Mouse (Mus musculus): ENCODE results near the gene Wtap. TPM values are rescaled to one million over a fixed set of nuclear protein-coding genes. Genes with fewer than 3 reads are reported as not detected.

Wtap gene
- polyA plus RNA-seq, 1 experiment from 2014 or later = 132 TPM

- H3K9me3 ChIP-seq (replicated peaks) = no peaks in the 10 kb centered on the region
- peaks cover 84% of the 10 kb centered on the region for H3K36me3 ChIP-seq
- H3K4me3 ChIP-seq = no peak overlapping the region
- no peak for DNase-seq (ENCODE audit: low spot score)
- no peaks in the 10 kb centered on the region for H3K27me3 ChIP-seq (ENCODE audit: low read depth, poor library complexity, severe bottlenecking)
- WGBS = 98% methylated on average over 1 of the region's 1 CpGs
- no peak overlapping the region for H3K27ac ChIP-seq (replicated peaks)
- peaks cover 10% of the 10 kb centered on the region for H3K4me1 ChIP-seq
These were observed 72.9 kb downstream of the Wtap start for GRCm38 (mm10) chr17:12921073-12921472.

Other genes with a start within 250 kb of the Wtap start
- 16.3 and 18.0 TPM in 2 replicates for gene Igf2r, start 224.5 kb downstream of the Wtap start, polyA plus RNA-seq (2016; fragmentation: Nextera tagmentation; extraction: Ambion mirVana)
- 0.24 and 0.27 TPM in 2 replicates for gene Mas1, start 126.0 kb downstream of the Wtap start, polyA plus RNA-seq (2016; fragmentation: Nextera tagmentation; extraction: Ambion mirVana)
- gene Mrgprh, start 118.1 kb downstream of the Wtap start, polyA plus RNA-seq (2016; fragmentation: Nextera tagmentation; extraction: Ambion mirVana) = not detected in 2 replicates
- gene Pnldc1, start 83.9 kb downstream of the Wtap start, polyA plus RNA-seq (2016; fragmentation: Nextera tagmentation; extraction: Ambion mirVana) = 1.0 and 2.0 TPM in 2 replicates
- gene Tcp1, start 78.5 kb downstream of the Wtap start, polyA plus RNA-seq (2016; fragmentation: Nextera tagmentation; extraction: Ambion mirVana) = 468 and 517 TPM in 2 replicates
- 185 and 193 TPM in 2 replicates for gene Mrpl18, start 77.8 kb downstream of the Wtap start, polyA plus RNA-seq (2016; fragmentation: Nextera tagmentation; extraction: Ambion mirVana)
- 1.5 and 1.6 TPM in 2 replicates for gene Acat3, start 53.6 kb downstream of the Wtap start, polyA plus RNA-seq (2016; fragmentation: Nextera tagmentation; extraction: Ambion mirVana)
- 410 and 455 TPM in 2 replicates for gene Acat2, start 33.4 kb downstream of the Wtap start, polyA plus RNA-seq (2016; fragmentation: Nextera tagmentation; extraction: Ambion mirVana)
- 107 and 110 TPM in 2 replicates for gene Sod2, start 12.7 kb upstream of the Wtap start, polyA plus RNA-seq (2016; fragmentation: Nextera tagmentation; extraction: Ambion mirVana)
- gene Gpr31b, start 58.1 kb upstream of the Wtap start, polyA plus RNA-seq (2016; fragmentation: Nextera tagmentation; extraction: Ambion mirVana) = not detected in 2 replicates
- 0.16 TPM in 1 of 2 replicates, not detected in the other for gene Tcp10b, start 66.9 kb upstream of the Wtap start, polyA plus RNA-seq (2016; fragmentation: Nextera tagmentation; extraction: Ambion mirVana)
- not detected in 2 replicates for gene Unc93a, start 137.6 kb upstream of the Wtap start, polyA plus RNA-seq (2016; fragmentation: Nextera tagmentation; extraction: Ambion mirVana)
- not detected in 2 replicates for gene Smok2a, start 227.0 kb upstream of the Wtap start, polyA plus RNA-seq (2016; fragmentation: Nextera tagmentation; extraction: Ambion mirVana)
- not detected in 2 replicates for gene Smok2b, start 236.1 kb upstream of the Wtap start, polyA plus RNA-seq (2016; fragmentation: Nextera tagmentation; extraction: Ambion mirVana)

Measured in midbrain, embryonic 10.5 days (tissue).